Mouse (Mus musculus): ENCODE results near the gene Prkce. TPM values are rescaled to one million over a fixed set of nuclear protein-coding genes. Genes with fewer than 3 reads are reported as not detected.

Gene Prkce
- polyA plus RNA-seq, 1 experiment from 2014 or later, result 42.6 TPM

DNA sequence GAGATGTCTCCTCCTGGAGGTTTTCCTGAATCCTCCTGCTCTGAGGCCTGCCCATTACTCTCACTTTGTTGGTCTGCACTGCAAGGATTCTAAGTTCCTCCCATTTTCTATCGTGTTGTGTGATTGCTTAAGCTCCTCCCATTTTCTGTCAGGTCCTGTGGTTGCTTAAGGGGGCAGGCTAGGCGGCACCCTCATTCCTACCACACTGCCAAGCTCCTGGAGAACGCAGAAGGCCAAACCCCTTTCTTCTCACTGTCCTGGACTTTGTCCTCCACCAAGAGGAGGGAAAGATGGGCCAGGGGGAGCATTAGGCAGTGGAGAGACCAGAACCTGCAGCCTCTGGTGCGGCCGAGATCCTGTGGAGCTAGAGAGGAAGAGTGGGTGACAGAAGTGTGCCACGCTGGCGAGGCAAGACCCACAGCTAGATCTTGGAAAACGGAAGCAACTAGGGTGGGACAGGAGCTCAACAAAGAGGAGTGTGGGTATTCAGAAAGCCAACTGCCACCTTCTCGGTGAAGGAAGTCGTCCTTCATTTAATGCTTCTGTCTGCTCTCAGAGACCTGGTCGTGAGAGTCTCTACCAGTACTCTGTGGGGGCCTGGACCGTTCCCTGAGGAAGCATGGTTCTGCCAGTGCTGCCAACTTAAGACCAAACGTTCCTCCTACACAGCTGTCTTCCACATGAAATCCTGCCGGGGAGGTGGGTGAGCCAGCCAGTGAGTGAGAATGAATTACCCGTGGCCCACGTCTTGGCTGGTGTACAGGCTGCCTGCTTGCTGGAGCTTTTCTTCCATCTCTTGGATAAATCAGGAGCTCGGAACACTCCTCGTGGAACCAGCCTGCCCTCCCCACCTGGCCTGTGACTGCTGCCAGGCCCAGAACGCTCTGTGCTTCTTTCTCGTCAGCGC is 82.2 kb downstream of the Prkce start:
- Histone ChIP-seq H3K9me3 (no peaks in the 10 kb centered on the region), H3K4me3 (no peak overlapping the region), H3K27ac (replicated peaks) (peak overlapping the region; percentile 90), H3K36me3 (no peaks in the 10 kb centered on the region), H3K27me3 (no peaks in the 10 kb centered on the region), H3K4me2 (replicated peaks) (no peak overlapping the region), H3K9ac (replicated peaks) (no peak overlapping the region), H3K4me1 (peaks cover 40% of the 10 kb centered on the region)
- 0 out of 2 replicates have a peak, but pooled peaks have one; percentile 10 for ATAC-seq (replicated peaks)
- WGBS, result 66% methylated on average over 21 of the region's 21 CpGs

GRCm38 (mm10) chr17:86250406-86250905 is 82.9 kb downstream of the Prkce start:
- 61% methylated on average over 7 of the region's 7 CpGs for WGBS
- 0 out of 2 replicates have a peak, but pooled peaks have one; percentile 16 for ATAC-seq (replicated peaks)
- H3K9me3 ChIP-seq, result no peaks in the 10 kb centered on the region

DNA sequence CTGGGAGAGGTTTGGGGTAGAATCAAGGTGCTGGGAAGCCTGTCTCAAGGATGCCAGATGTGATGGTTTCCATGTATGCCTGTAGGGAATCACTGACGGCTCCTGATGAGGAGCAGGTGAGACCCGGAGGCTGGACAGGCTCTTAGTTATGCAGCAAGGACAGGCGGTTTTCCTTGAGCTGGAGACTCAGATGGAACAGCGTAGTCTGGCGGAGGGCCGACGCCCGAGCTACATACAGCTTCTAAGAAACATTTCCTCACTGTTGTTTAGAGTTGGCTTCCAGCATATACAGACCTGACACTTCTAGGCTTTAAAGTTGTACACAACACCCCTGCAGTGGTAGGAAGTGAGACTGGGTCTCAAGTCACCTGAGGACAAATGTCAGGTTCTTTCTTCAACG is 86.3 kb downstream of the Prkce start:
- WGBS, result 89% methylated on average over 9 of the region's 9 CpGs
- peak overlapping the region; percentile 55 for H3K27ac ChIP-seq (replicated peaks)
- H3K27me3 ChIP-seq, result no peaks in the 10 kb centered on the region
- no peaks in the 10 kb centered on the region for H3K36me3 ChIP-seq
- no peak overlapping the region for H3K4me2 ChIP-seq (replicated peaks)
- H3K9ac ChIP-seq (replicated peaks), result no peak overlapping the region
- H3K4me3 ChIP-seq, result no peak overlapping the region
- no peaks in the 10 kb centered on the region for H3K9me3 ChIP-seq
- ATAC-seq (replicated peaks), result no peak
- H3K4me1 ChIP-seq, result peaks cover 37% of the 10 kb centered on the region

More at GRCm38 (mm10) chr17:86250406-86250905, 82.9 kb downstream of the Prkce start:
- Histone ChIP-seq H3K36me3 (no peaks in the 10 kb centered on the region), H3K4me2 (replicated peaks) (no peak overlapping the region), H3K9ac (replicated peaks) (no peak overlapping the region), H3K27me3 (no peaks in the 10 kb centered on the region), H3K4me3 (no peak overlapping the region), H3K4me1 (peaks cover 40% of the 10 kb centered on the region), H3K27ac (replicated peaks) (peak overlapping the region; percentile 90)

GRCm38 (mm10) chr17:86254285-86254684 is 86.7 kb downstream of the Prkce start:
- Histone ChIP-seq H3K4me1 (peaks cover 38% of the 10 kb centered on the region), H3K27ac (replicated peaks) (peak overlapping the region; percentile 55), H3K9me3 (no peaks in the 10 kb centered on the region), H3K4me2 (replicated peaks) (no peak overlapping the region), H3K9ac (replicated peaks) (no peak overlapping the region), H3K36me3 (no peaks in the 10 kb centered on the region), H3K27me3 (no peaks in the 10 kb centered on the region), H3K4me3 (no peak overlapping the region)
- 72% methylated on average over 8 of the region's 8 CpGs for WGBS
- peak; percentile 89 for ATAC-seq (replicated peaks)

DNA sequence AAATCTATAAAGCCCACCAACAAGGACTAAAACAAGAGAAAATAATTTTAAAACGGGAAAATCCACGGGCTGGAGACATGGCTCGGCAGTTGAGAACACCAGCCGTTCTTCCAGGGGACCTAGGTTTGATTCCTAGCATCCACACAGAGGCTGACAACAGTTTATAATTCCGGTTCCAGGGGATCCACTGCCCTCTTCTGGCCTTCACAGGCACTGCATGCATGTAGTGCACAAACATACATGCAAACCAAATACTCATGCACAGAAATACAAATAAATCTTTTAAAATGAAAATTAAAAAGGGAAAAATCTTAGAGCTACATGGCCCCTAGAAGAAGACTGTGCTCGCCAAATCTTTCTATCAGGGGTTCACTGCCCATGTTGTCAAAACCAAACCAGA is 87.4 kb downstream of the Prkce start:
- WGBS, result 95% methylated on average over 6 of the region's 6 CpGs

DNA sequence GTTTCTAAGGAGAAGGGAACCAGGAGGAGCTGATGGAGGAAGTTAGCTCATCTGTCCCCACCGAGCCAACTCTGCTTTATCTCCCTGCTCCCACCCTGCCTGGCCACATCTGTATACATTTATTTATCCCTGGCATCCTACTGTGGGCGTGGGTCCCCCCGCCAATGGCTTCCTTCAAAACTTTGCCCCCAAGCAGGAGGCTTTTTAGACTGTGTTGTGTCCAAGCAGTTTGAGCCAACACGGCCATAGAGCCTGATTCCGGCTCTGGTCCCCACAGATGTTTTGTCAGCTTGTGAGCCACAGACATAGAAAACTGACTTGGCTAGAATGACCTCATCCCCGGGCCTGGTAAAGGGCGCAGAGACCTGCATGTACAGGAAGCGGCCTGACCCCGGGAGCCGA is 89.1 kb downstream of the Prkce start:
- no peak overlapping the region for H3K9ac ChIP-seq (replicated peaks)
- H3K4me2 ChIP-seq (replicated peaks), result no peak overlapping the region
- H3K4me3 ChIP-seq, result no peak overlapping the region
- H3K9me3 ChIP-seq, result no peaks in the 10 kb centered on the region
- no peak for ATAC-seq (replicated peaks)
- H3K27me3 ChIP-seq, result no peaks in the 10 kb centered on the region
- H3K27ac ChIP-seq (replicated peaks), result no peak overlapping the region
- WGBS, result 86% methylated on average over 10 of the region's 10 CpGs
- peaks cover 37% of the 10 kb centered on the region for H3K4me1 ChIP-seq
- no peaks in the 10 kb centered on the region for H3K36me3 ChIP-seq

More for the DNA sequence above, 87.4 kb downstream of the Prkce start:
- no peaks in the 10 kb centered on the region for H3K36me3 ChIP-seq
- ATAC-seq (replicated peaks), result no peak
- H3K27ac ChIP-seq (replicated peaks), result peak overlapping the region; percentile 55; the same call in 1 of the 2 replicates
- peaks cover 38% of the 10 kb centered on the region for H3K4me1 ChIP-seq
- no peak overlapping the region for H3K4me2 ChIP-seq (replicated peaks)
- no peaks in the 10 kb centered on the region for H3K27me3 ChIP-seq
- no peak overlapping the region for H3K4me3 ChIP-seq
- no peak overlapping the region for H3K9ac ChIP-seq (replicated peaks)
- no peaks in the 10 kb centered on the region for H3K9me3 ChIP-seq

GRCm38 (mm10) chr17:86261067-86261466 is 93.5 kb downstream of the Prkce start:
- peaks cover 46% of the 10 kb centered on the region for H3K4me1 ChIP-seq
- no peak overlapping the region for H3K4me3 ChIP-seq
- H3K9me3 ChIP-seq, result no peaks in the 10 kb centered on the region
- H3K4me2 ChIP-seq (replicated peaks), result no peak overlapping the region
- ATAC-seq (replicated peaks), result no peak
- no peaks in the 10 kb centered on the region for H3K36me3 ChIP-seq
- WGBS, result 23% methylated on average over 8 of the region's 8 CpGs
- H3K27me3 ChIP-seq, result no peaks in the 10 kb centered on the region
- peak overlapping the region; percentile 33 for H3K27ac ChIP-seq (replicated peaks)
- no peak overlapping the region for H3K9ac ChIP-seq (replicated peaks)

- no peak overlapping the region for H3K9ac ChIP-seq (replicated peaks)
- no peaks in the 10 kb centered on the region for H3K27me3 ChIP-seq
- H3K4me1 ChIP-seq, result peaks cover 58% of the 10 kb centered on the region
- H3K27ac ChIP-seq (replicated peaks), result peak overlapping the region; percentile 48; the same call in 1 of the 2 replicates
- no peaks in the 10 kb centered on the region for H3K9me3 ChIP-seq
- 90% methylated on average over 11 of the region's 11 CpGs for WGBS
- H3K36me3 ChIP-seq, result no peaks in the 10 kb centered on the region
- H3K4me3 ChIP-seq, result no peak overlapping the region
- H3K4me2 ChIP-seq (replicated peaks), result no peak overlapping the region
- ATAC-seq (replicated peaks), result no peak
Observed at GRCm38 (mm10) chr17:86263985-86264649, 96.5 kb downstream of the Prkce start.

GRCm38 (mm10) chr17:86266051-86266450 is 98.5 kb downstream of the Prkce start:
- Histone ChIP-seq H3K27me3 (no peaks in the 10 kb centered on the region), H3K9ac (replicated peaks) (no peak overlapping the region), H3K27ac (replicated peaks) (peak overlapping the region; percentile 56), H3K9me3 (no peaks in the 10 kb centered on the region), H3K4me2 (replicated peaks) (no peak overlapping the region), H3K4me1 (peaks cover 46% of the 10 kb centered on the region), H3K4me3 (no peak overlapping the region), H3K36me3 (no peaks in the 10 kb centered on the region)
- 61% methylated on average over 6 of the region's 6 CpGs for WGBS
- ATAC-seq (replicated peaks), result peak; percentile 96

- no peak overlapping the region for H3K4me3 ChIP-seq
- ATAC-seq (replicated peaks), result no peak
- H3K27me3 ChIP-seq, result no peaks in the 10 kb centered on the region
- H3K36me3 ChIP-seq, result no peaks in the 10 kb centered on the region
- no peak overlapping the region for H3K9ac ChIP-seq (replicated peaks)
- H3K4me2 ChIP-seq (replicated peaks), result no peak overlapping the region
- 72% methylated on average over 6 of the region's 6 CpGs for WGBS
- no peaks in the 10 kb centered on the region for H3K9me3 ChIP-seq
- H3K27ac ChIP-seq (replicated peaks), result 0 out of 2 replicates have a peak overlapping the region, but pooled peaks have one; percentile 6
- H3K4me1 ChIP-seq, result peaks cover 46% of the 10 kb centered on the region
Observed at GRCm38 (mm10) chr17:86267126-86267760, 99.7 kb downstream of the Prkce start.

GRCm38 (mm10) chr17:86269639-86270038 is 102.1 kb downstream of the Prkce start:
- WGBS, result 94% methylated on average over 8 of the region's 8 CpGs
- no peaks in the 10 kb centered on the region for H3K9me3 ChIP-seq
- H3K27ac ChIP-seq (replicated peaks), result no peak overlapping the region
- no peaks in the 10 kb centered on the region for H3K36me3 ChIP-seq
- no peak for ATAC-seq (replicated peaks)
- H3K4me3 ChIP-seq, result no peak overlapping the region
- peaks cover 48% of the 10 kb centered on the region for H3K4me1 ChIP-seq
- no peak overlapping the region for H3K4me2 ChIP-seq (replicated peaks)
- H3K27me3 ChIP-seq, result no peaks in the 10 kb centered on the region
- no peak overlapping the region for H3K9ac ChIP-seq (replicated peaks)

DNA sequence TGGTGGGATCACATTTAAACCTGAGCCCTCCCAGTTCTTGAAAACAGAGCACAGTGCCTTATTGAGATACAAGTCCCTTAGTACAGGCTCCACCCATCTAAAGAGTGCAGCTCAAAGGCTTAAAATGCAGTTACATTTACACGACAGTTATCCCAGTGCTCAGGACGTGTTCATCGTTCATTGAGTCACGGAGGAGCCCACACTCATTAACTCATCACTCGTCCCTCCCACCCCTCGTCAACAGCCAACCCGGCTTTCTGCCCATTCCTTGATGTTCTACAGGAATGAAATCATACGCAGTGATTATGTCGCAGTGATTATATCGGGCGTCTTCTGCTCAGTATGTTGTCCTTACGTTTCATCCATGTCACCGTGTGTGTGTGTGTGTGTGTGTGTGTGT is 102.9 kb downstream of the Prkce start:
- Histone ChIP-seq H3K4me1 (peaks cover 47% of the 10 kb centered on the region), H3K4me3 (no peak overlapping the region), H3K27ac (replicated peaks) (no peak overlapping the region), H3K27me3 (no peaks in the 10 kb centered on the region), H3K9ac (replicated peaks) (no peak overlapping the region), H3K9me3 (no peaks in the 10 kb centered on the region), H3K36me3 (no peaks in the 10 kb centered on the region), H3K4me2 (replicated peaks) (no peak overlapping the region)
- WGBS, result 82% methylated on average over 13 of the region's 13 CpGs
- no peak for ATAC-seq (replicated peaks)

All from forebrain, embryonic 15.5 days (tissue).